ENCODE assay signal across 11 mouse cellular contexts in the genomic region with DNA sequence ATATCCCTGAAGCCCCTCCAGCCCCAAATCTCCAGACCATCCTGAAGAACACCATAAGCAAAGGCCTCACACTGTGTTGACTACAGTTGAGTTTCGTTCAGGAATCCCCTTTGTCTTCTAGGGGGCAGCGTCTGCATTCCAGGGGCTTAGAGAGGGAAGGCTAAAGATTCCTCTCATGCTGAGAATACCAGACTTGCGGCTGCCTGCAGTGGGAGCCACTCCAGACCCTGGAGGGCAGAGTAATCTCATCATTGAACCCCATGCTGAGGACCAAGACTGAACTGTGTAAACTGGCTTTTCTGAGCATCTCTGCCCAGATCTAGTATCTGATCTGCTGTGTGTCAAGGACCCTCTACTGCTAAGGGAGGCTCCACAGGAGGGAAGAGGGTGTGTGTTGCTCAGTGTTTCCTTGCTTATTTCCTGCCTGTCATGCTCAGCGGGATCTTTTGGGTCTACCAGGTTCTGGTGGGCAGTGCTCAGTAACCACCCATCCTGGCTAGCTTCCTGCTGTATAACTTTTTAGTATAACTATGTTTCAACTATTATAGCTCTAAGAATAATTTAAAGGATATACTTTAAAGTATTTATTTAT. TPM values are rescaled to one million over a fixed set of nuclear protein-coding genes. Genes with fewer than 3 reads are reported as not detected.
DNase-seq lines count a peak whose midpoint lies in the region; ATAC-seq and TF ChIP-seq lines count a peak whose summit lies in the region.
"Had no signal": no experiment of that assay in that cellular context is flagged by ENCODE, and none has a peak within 500 bp of the region (broad histone marks: within the 10 kb centered on the region; RNA-seq: fewer than 3 reads in every experiment).

No protein-coding gene starts in this region.

- H3K4me2 ChIP-seq in forebrain, embryonic 16.5 days (ENCODE audit: low read length) = no peak overlapping the region
- H3K4me2 ChIP-seq in forebrain, embryonic 11.5 days (ENCODE audit: low read depth, low read length, severe bottlenecking) = no peak overlapping the region
- no peak overlapping the region for H3K4me2 ChIP-seq in kidney, embryonic 14.5 days (replicated peaks; ENCODE audit: low read depth, low read length)
- no peak overlapping the region for H3K4me2 ChIP-seq in limb, embryonic 14.5 days (replicated peaks; ENCODE audit: low read depth, low read length, severe bottlenecking)
- H3K4me2 ChIP-seq: lung, embryonic 15.5 days had no signal

- POLR2A ChIA-PET in Patski (lab: Charles Lee) = interaction anchor here (0.6 to 1.1 kb wide), 2 partner anchors 23 to 86 kb away, joined by 3 to 5 read pairs; no protein-coding TSS in a partner anchor

- no peaks in the 10 kb centered on the region for H3K9me3 ChIP-seq in forebrain, embryonic 16.5 days (ENCODE audit: control insufficient read depth, low read length)
- no peaks in the 10 kb centered on the region for H3K9me3 ChIP-seq in forebrain, embryonic 11.5 days (ENCODE audit: control insufficient read depth, low read length)
- no peaks in the 10 kb centered on the region for H3K9me3 ChIP-seq in kidney, embryonic 14.5 days (ENCODE audit: control insufficient read depth, low read length)
- H3K9me3 ChIP-seq in limb, embryonic 14.5 days (ENCODE audit: control insufficient read depth, low read length) = no peaks in the 10 kb centered on the region
- H3K9me3 ChIP-seq: lung, embryonic 15.5 days had no signal

- peaks cover 13% of the 10 kb centered on the region for H3K4me1 ChIP-seq in forebrain, embryonic 16.5 days (replicated peaks; ENCODE audit: control insufficient read depth, insufficient read depth, low read length)
- H3K4me1 ChIP-seq in forebrain, embryonic 11.5 days (replicated peaks; ENCODE audit: control insufficient read depth, insufficient read depth, low read length) = peaks cover 4% of the 10 kb centered on the region; the same call in 1 of the 2 replicates
- H3K4me1 ChIP-seq in kidney, embryonic 14.5 days (ENCODE audit: control insufficient read depth, insufficient read depth, low read length) = peaks cover 9% of the 10 kb centered on the region; the same call in 1 of the 2 replicates
- peaks cover 27% of the 10 kb centered on the region for H3K4me1 ChIP-seq in limb, embryonic 14.5 days (ENCODE audit: control insufficient read depth, insufficient read depth, low read length)

- no peak overlapping the region for H3K9ac ChIP-seq in forebrain, embryonic 16.5 days (replicated peaks; ENCODE audit: low read depth, low read length)
- H3K9ac ChIP-seq in forebrain, embryonic 11.5 days (ENCODE audit: low read length) = no peak overlapping the region
- H3K9ac ChIP-seq in kidney, embryonic 14.5 days (ENCODE audit: low read depth, low read length) = no peak overlapping the region
- H3K9ac ChIP-seq in limb, embryonic 14.5 days (ENCODE audit: low read depth, low read length, severe bottlenecking) = no peak overlapping the region
- H3K9ac ChIP-seq: lung, embryonic 15.5 days had no signal

- H3K27ac ChIP-seq in forebrain, embryonic 16.5 days (ENCODE audit: low read length) = peak overlapping the region; percentile 29; the same call in 1 of the 2 replicates
- H3K27ac ChIP-seq in forebrain, embryonic 11.5 days (ENCODE audit: low read depth, low read length) = no peak overlapping the region
- H3K27ac ChIP-seq in kidney, embryonic 14.5 days (ENCODE audit: low read depth, low read length) = no peak overlapping the region
- peak overlapping the region; percentile 10; the same call in 1 of the 2 replicates for H3K27ac ChIP-seq in limb, embryonic 14.5 days (replicated peaks; ENCODE audit: low read depth, low read length)
- H3K27ac ChIP-seq: lung, embryonic 15.5 days had no signal

- TF ChIP-seq POLR2A in limb, embryonic 14.5 days (IDR thresholded peaks at IDR 0.05; ENCODE audit: borderline replicate concordance, extremely low read depth, insufficient read depth, insufficient read length) = no peak

- no peak overlapping the region for H3K4me3 ChIP-seq in forebrain, embryonic 16.5 days (replicated peaks; ENCODE audit: low read length)
- H3K4me3 ChIP-seq in forebrain, embryonic 11.5 days (ENCODE audit: low read depth, low read length) = no peak overlapping the region
- no peak overlapping the region for H3K4me3 ChIP-seq in kidney, embryonic 14.5 days (ENCODE audit: low read length)
- H3K4me3 ChIP-seq in limb, embryonic 14.5 days (replicated peaks; ENCODE audit: low read length) = no peak overlapping the region
- H3K4me3 ChIP-seq: lung, embryonic 15.5 days had no signal

- CTCF ChIA-PET in Patski (lab: Charles Lee) = interaction anchor here (1.0 to 2.8 kb wide), 3 partner anchors 11 to 36 kb away, joined by 3 to 14 read pairs (median 4); no protein-coding TSS in a partner anchor

- H3K27me3 ChIP-seq in forebrain, embryonic 16.5 days (replicated peaks; ENCODE audit: control insufficient read depth, insufficient read depth, low read length) = no peaks in the 10 kb centered on the region
- H3K27me3 ChIP-seq in forebrain, embryonic 11.5 days (ENCODE audit: control insufficient read depth, insufficient read depth, low read length) = no peaks in the 10 kb centered on the region
- H3K27me3 ChIP-seq in kidney, embryonic 14.5 days (ENCODE audit: control insufficient read depth, insufficient read depth, low read length) = no peaks in the 10 kb centered on the region
- H3K27me3 ChIP-seq in Patski = no peaks in the 10 kb centered on the region
- no peaks in the 10 kb centered on the region for H3K27me3 ChIP-seq in limb, embryonic 14.5 days (ENCODE audit: control insufficient read depth, insufficient read depth, low read length)
- H3K27me3 ChIP-seq: lung, embryonic 15.5 days had no signal

- TF ChIP-seq CTCF in Patski (IDR thresholded peaks at IDR 0.05) = peak; percentile 42

- ATAC-seq in forebrain, embryonic 16.5 days = no peak
- no peak for ATAC-seq in forebrain, embryonic 11.5 days (replicated peaks; ENCODE audit: low FRiP score)
- 0 out of 2 replicates have a peak, but pooled peaks have one; percentile 16 for ATAC-seq in kidney, embryonic 14.5 days (ENCODE audit: low FRiP score, low TSS enrichment)
- peak; percentile 82 for ATAC-seq in Patski
- peak; percentile 38; the same call in 1 of the 2 replicates for ATAC-seq in limb, embryonic 14.5 days (ENCODE audit: low FRiP score, low read depth)

- in situ Hi-C loops in Patski (cut with MboI; ENCODE audit: low pct_unique_long_range_greater_than_20kb) = no loop called here

- no peaks in the 10 kb centered on the region for H3K36me3 ChIP-seq in forebrain, embryonic 16.5 days (ENCODE audit: control insufficient read depth, insufficient read depth)
- no peaks in the 10 kb centered on the region for H3K36me3 ChIP-seq in forebrain, embryonic 11.5 days (ENCODE audit: control insufficient read depth, insufficient read depth, low read length)
- H3K36me3 ChIP-seq in kidney, embryonic 14.5 days (ENCODE audit: control insufficient read depth, insufficient read depth, low read length) = no peaks in the 10 kb centered on the region
- no peaks in the 10 kb centered on the region for H3K36me3 ChIP-seq in limb, embryonic 14.5 days (ENCODE audit: control insufficient read depth, insufficient read depth, low read length)
- H3K36me3 ChIP-seq: lung, embryonic 15.5 days had no signal

- DNase-seq in forebrain, embryonic 11.5 days (ENCODE audit: low spot score) = no peak
- no peak for DNase-seq in kidney, postnatal 14 days
- DNase-seq in Patski (ENCODE audit: low read depth, low spot score) = peak; percentile 37
- DNase-seq in limb, embryonic 14.5 days (ENCODE audit: low spot score) = no peak
- DNase-seq in urinary bladder, postnatal 14 days (ENCODE audit: low spot score) = no peak
- DNase-seq in spleen, postnatal 14 days (ENCODE audit: low spot score in 2 of 2) = no peak
- DNase-seq: cerebellum, adult 9-11 months; retina, postnatal 1 day had no signal

- WGBS in forebrain, embryonic 16.5 days = 12% methylated on average over 4 of the region's 4 CpGs
- 18% methylated on average over 4 of the region's 4 CpGs for WGBS in forebrain, embryonic 11.5 days
- 43% methylated on average over 4 of the region's 4 CpGs for WGBS in kidney, embryonic 14.5 days
- WGBS in limb, embryonic 14.5 days = 28% methylated on average over 4 of the region's 4 CpGs

RNA-seq across cellular contexts. Expression of a gene that starts 21.3 kb away (rescaled TPM):
- 280 and 300 TPM in 2 replicates for polyA plus RNA-seq in forebrain, embryonic 16.5 days (2015; fragmentation: Nextera tagmentation; extraction: Ambion mirVana)
- 196 and 197 TPM in 2 replicates for polyA plus RNA-seq in forebrain, embryonic 11.5 days (2014; fragmentation: Nextera tagmentation; extraction: Ambion mirVana)
- 140 and 337 TPM in 2 replicates for polyA plus RNA-seq in kidney, embryonic 14.5 days (2014; fragmentation: Nextera tagmentation; extraction: Ambion mirVana)
- polyA plus RNA-seq in Patski (2021) = 550 TPM
- polyA plus RNA-seq in limb, embryonic 14.5 days (2012; rRNA removed) = 619 and 677 TPM in 2 replicates
- polyA plus RNA-seq in limb, embryonic 14.5 days (2014; fragmentation: Nextera tagmentation; extraction: Ambion mirVana) = 358 and 364 TPM in 2 replicates

RNA-seq across cellular contexts. Expression of a gene that starts 47.5 kb away (rescaled TPM):
- 0.15 and 1.1 TPM in 2 replicates for polyA plus RNA-seq in forebrain, embryonic 16.5 days (2015; fragmentation: Nextera tagmentation; extraction: Ambion mirVana)
- 1.8 and 2.0 TPM in 2 replicates for polyA plus RNA-seq in forebrain, embryonic 11.5 days (2014; fragmentation: Nextera tagmentation; extraction: Ambion mirVana)
- 0.11 and 0.37 TPM in 2 replicates for polyA plus RNA-seq in kidney, embryonic 14.5 days (2014; fragmentation: Nextera tagmentation; extraction: Ambion mirVana)
- 0.17 TPM for polyA plus RNA-seq in Patski (2021)
- polyA plus RNA-seq in limb, embryonic 14.5 days (2012; rRNA removed) = 75.9 and 93.4 TPM in 2 replicates
- polyA plus RNA-seq in limb, embryonic 14.5 days (2014; fragmentation: Nextera tagmentation; extraction: Ambion mirVana) = 30.3 and 34.3 TPM in 2 replicates

Comparison
In these comparisons a context has a peak if more than half of its experiments do, and no peak if none do; other contexts are left out.
1. H3K27ac ChIP-seq: peak in forebrain, embryonic 16.5 days (single experiment) and limb, embryonic 14.5 days (single experiment); none in forebrain, embryonic 11.5 days (single experiment) and kidney, embryonic 14.5 days (single experiment).
2. ATAC-seq: peak in kidney, embryonic 14.5 days (single experiment), Patski (single experiment) and limb, embryonic 14.5 days (single experiment); none in forebrain, embryonic 16.5 days (single experiment) and forebrain, embryonic 11.5 days (single experiment).
3. RNA of a gene that starts 47.5 kb away (polyA plus RNA-seq): 30.3 to 93.4 TPM in limb, embryonic 14.5 days; 1.8 to 2.0 TPM in forebrain, embryonic 11.5 days, 0.17 TPM in Patski (single experiment), 0.15 to 1.1 TPM in forebrain, embryonic 16.5 days and 0.11 to 0.37 TPM in kidney, embryonic 14.5 days; every median in the first group is over 10 times any median in the second.